Mouse (Mus musculus): ENCODE measurements around the gene Crispld2.

Gene Crispld2

DNA sequence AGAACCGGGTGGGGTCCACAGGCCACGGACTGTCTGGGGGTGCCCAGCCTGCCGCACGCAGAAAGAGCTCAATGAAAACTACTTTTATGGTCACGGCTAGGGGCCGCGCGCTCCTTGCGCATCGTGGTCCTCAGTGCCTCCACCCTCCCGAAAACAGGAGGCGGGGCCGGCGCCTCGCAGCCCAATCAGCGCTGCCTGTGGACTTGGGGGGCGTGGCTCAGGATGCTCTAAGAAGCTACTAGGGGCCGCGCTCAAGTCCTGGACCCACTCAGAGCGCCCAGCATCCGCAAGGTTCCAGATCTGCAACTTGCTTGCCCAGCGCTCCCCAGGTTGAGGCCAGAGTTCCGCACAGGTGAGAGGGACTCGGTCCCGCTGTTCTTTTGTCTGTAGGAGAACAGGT is at the start of gene Crispld2:
Crispld2 (plus strand) TSS at position 190 of the 400 bp plus-strand sequence.
- no peak for DNase-seq (ENCODE audit: low read depth)

DNA sequence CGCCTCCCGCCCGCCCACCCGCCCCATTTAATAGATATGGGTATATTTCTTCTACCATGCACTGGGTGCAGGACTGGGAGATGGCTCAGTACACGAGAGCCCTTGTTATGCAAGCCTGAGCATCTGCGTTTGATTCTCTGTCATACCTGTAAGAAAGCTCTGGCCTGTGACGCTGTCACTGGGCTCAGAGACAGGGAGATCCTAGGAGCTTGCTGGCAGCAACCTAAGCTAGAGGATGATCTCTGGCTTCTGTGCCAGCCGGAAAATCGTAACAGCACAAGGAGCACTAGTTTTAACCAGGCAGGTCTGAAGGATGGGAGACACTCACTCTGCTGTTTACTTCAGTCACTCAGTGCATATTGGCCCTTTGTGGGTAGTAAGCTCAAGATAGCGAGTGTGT is 48.6 kb upstream of the Crispld2 start:
- DNase-seq (ENCODE audit: low read depth) = no peak

DNA sequence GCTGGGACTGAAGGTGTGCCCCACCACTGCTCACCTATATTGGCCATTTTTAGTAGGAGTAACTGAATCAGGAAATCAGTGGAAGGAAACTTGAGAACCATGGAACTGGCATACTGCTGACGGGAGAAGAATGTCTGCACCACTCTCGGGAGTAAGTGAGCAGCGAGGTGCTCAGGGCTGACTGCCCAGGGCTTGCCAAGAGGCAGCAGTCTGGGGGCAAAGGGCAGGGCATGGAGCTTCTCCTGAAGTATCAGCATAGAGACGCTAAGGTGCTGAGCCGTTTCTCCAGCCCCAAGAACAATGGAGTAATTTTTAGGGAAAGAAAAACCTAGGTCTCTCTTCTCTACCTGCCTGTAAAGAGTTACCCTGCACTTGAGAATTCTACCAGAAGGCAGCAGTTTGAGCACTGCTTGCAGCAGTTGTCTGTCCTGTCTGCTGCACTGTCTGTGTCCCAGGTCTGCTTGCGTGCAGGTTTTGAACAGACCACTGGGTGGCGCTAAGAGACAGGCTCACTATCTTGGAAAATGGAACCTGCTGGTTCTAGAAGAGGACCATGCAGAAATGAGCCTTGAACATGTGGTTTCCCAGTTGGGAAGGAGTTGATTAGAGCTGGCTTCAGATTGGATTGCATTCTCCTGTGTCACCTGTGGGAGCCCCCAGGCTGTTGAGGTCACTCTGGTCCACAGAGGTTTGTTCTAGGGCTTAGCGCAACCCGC is 48.0 kb upstream of the Crispld2 start:
- peak; percentile 88 for DNase-seq (ENCODE audit: low read depth)

DNA sequence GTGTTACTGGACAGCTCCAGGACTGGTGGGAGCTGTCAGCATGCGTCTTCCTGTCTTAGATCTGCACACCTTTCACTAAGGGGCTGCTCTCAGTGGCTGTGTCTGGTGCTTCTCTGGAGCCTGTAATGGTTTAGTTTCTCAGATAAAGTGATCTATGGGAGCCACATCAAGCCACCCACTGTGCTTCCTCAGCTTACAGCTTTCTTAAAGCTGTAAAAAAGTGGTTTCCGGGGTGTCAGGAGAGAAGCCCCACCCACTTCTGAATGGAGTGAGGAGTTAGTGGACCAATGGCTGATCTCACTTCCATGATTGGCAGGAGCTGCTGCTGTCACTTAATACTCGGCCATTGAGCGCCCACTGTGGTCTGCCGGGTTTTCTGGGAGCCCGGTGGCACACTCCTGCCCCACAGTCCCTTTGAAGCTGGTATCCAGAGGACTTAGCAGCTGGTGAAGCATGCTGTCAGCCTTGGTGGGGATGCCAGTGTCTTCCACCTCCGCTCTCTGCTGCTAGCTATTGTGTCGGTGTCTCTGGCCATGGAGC is 45.8 kb upstream of the Crispld2 start:
- DNase-seq (ENCODE audit: low read depth) = no peak

DNA sequence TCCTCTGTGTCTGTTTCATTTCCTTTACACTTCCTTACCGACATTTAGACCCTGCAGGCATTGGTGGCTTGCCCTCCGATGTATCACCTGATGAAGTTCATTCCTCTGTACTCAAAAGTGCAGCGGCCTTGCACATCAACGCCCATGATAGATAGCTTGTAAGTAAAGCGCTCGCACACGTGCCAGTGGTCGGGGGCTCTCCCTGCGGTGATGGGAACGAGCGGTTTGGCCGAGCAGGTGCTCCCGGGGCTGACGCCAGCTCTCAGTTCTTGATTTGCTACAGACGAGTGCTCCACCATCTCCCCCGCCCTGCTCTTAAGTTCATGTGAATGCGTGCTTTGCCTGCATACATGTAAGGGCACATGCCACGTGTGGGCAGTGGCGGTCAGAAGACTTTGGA is 44.6 kb upstream of the Crispld2 start:
- no peak for DNase-seq (ENCODE audit: low read depth)

DNA sequence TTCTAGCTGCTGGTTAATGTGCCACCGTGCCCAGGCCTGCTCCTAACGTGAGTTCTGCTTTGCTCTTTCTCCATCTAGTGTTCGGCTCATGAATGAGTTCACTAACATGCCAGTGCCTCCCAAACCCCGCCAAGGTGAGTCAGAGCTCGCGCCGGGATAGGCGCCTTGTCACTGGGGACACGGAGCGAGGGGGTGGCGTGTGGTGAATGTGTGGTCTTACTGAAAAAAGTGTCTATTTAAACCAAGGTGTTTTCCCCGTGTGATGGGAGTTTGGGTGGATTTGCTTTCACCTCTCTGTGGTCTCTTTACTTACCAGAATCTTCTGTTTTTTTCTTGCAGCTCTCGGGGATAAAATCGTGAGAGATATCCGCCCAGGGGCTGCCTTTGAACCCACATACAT is 43.9 kb upstream of the Crispld2 start:
- DNase-seq (ENCODE audit: low read depth) = no peak

DNA sequence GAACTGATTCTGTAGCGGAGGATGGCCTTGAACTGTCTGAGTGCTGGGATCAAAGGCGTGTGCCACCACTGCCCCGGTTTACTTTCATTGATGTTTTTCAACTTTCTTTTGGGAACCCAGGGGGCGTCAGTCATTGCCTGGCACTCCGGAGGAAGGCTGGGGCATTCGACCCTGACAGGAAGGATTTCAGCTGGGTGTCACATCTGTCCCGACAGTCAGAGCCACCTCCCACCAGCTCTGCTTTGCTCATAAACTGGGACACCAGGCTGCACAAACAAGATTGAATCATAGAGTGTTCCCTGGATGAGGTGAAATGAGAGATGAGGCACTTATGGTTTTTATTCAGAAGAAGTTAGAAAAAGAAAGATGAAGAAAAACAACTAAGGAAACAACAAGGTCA is 40.0 kb upstream of the Crispld2 start:
- no peak for DNase-seq (ENCODE audit: low read depth)

DNA sequence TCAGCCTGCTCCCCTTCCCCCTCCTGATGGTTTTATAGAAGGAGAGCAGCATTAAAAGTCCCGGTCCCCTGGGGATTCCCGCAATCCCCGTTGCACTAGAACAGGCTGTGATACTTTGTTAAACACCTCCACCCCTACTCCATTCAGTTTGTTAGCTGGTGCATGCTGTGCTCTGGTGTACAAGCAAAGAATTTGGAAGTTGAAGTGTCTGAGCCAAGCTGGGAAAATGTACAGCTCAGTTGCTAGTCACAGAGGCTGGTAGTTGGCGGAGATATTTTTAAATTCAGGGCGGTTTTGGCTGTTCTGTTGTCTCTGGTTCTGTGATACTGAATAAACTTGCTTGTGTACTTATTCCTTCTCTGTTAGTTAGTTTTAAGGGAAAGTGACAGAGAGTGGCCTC is 39.5 kb upstream of the Crispld2 start:
- DNase-seq (ENCODE audit: low read depth) = no peak

DNA sequence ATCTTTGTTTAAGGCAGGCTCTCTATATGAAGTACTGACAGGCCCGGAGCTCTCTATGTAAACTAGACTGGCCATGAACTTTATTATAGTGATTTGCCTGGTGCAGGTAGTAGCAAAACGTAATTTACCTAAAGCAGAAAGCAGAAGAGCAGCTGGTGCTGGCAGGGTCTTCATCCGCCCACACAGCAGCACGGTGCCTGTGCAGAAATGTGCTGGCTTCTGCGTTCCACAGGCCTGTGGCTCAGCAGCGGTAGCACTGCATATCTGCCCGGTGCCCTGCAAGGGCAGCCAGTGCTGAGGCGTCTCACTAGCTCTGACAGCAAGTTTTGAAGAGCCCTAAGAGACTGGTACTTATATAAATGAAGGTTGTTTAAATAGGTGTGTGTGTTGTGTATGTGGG is 36.9 kb upstream of the Crispld2 start:
- DNase-seq (ENCODE audit: low read depth) = no peak

DNA sequence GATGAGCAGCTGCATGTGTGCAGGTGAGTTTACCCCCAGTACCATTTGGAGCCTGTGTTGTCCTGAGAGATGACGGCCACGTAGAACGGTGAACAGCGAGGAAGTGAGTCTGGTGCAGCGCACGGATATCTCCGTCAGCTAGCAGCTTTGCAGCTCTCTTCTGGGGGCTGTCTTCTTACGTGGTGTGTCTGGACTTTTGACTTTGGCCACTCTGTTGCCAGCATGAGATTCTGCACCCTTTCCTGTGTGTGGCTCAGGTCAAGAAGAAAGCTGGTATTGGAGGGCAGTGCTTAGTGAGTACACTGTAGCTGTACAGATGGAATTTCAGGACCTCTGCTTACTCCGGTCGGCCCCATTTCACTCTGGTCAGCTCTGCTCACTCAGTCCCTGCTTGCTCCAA is 34.2 kb upstream of the Crispld2 start:
- DNase-seq (ENCODE audit: low read depth) = no peak

DNA sequence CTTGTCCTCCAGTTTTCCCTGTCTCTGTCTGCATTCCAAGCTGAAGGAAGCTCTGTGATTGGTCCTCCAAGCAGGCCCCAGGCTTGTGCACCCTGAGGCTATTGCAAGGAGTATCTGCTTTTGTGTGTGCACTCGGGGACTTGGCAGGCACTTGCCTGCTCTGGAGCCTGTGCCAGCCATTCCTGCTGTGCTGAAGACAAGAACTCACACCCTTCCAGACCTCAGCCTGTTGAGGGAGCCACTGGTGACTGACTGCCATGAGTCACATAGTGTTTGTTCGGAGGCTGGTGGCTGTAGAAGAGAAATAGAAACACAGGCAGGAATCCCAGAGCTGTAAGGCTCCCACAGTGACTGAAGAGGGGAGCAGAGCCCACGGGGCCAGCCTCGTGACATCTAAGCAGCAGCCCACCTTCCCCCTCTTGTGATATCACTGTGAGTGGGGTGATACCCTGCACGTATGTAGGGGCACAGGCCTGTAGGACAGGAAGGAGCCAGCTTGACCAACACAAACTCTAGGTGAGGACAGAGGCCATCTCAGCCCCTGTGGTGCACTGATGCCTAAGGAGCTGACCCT is 31.6 kb upstream of the Crispld2 start:
- peak; percentile 91 for DNase-seq (ENCODE audit: low read depth)

DNA sequence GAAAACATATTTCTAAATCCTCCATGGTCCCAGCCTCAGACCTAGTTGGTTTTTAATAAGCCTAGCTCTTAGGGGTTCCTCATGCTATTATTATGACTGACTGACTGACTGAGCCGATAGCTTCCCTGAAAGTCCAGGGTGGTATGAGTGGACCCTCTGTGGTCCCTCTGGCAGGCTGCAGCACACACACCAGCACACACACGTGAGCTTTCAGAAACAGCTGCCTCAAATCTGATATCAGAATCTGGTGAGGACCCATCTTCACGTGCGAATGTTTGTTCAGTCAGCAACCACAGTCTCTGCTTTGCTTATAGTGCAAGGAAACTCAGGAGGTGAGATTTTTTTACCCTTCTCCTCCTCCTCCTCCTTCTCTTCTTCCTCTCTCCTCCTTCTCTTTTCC is 27.4 kb upstream of the Crispld2 start:
- DNase-seq (ENCODE audit: low read depth) = no peak

DNA sequence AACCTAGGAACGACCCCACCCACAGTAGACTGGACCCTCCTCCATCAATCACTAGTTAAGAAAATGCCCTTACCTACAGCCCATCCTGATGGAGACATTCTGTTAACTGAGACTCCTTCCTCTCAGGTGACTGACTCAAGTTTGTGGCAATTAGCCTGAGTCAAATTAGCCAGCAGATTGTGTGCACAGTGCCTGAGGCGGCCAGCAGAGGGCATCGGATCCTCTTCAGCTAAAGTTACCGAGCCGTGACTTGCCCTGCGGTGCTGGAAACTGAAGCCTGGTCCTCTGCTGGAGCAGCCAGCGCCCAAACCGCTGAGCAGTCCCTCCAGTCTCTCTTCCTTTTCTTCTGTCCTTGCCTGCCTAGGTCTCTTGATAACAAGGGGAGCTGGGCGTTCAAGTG is 24.8 kb upstream of the Crispld2 start:
- no peak for DNase-seq (ENCODE audit: low read depth)

DNA sequence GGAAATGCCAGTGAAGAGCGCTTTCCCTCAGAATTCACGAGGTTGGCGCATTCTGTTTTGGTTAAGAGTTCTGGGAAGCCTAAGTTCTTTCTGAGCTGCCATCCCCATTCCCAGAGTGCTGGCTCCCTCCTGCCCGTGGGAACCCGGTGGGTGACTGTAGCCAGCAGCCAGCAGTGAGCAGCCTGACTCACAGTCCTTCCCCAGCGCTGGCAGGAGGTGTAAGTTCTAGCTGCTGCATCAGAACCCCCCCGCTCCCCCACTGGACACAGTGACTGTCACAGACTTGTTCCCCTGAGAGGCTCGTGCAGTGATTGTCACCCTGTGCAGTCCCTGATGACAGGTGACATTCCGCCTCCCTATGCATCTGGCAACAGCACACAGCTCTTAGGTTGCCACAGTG is 22.1 kb upstream of the Crispld2 start:
- DNase-seq (ENCODE audit: low read depth) = peak; percentile 29

DNA sequence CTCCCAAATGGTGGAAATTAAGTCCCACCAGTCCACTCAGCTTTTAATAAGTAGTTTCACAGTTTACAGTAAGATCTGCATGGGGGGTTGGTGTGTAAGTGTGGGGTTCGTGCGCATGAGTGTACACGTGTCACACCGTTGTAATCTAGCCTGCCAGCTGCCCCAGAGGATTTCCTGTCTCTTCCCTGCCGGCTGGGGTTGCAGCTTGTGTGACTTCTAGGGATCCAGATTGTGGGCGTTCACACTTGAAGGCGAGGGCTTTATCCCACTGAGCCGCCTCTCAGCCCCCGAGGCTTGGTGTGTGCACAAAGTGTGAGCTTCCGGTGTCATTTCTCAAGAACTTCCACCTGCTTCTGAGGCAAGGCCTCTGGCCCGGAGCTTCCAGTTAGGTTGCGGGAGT is 19.7 kb upstream of the Crispld2 start:
- no peak for DNase-seq (ENCODE audit: low read depth)

DNA sequence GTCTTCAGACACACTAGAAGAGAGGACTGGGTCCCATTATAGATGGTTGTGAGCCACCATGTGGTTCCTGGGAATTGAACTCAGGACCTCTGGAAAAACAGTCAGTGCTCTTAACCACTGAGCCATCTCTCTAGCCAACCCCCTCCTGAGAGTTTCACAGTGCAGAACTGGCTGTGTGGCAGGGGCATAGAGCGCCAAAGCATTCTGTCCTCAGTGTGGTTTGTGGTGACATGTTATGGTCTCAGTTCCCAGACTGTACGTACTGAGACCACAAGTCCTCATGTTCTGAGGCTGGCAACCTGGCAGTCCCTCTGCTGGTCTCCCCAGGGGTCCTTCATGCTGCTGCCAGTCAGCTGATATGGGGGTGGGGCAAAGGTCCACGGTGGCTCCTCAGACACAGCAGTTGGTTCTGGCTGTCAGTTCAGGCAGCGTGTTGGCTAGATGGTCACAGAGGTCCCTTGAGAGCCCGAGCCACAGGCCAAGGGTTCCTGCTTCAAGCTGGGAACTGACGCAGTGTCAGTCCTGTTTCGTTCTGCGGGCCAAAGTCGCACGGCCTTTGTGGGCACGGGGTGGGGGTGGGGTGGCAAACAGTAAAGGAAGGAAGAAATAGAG is 13.4 kb upstream of the Crispld2 start:
- DNase-seq (ENCODE audit: low read depth) = no peak

DNA sequence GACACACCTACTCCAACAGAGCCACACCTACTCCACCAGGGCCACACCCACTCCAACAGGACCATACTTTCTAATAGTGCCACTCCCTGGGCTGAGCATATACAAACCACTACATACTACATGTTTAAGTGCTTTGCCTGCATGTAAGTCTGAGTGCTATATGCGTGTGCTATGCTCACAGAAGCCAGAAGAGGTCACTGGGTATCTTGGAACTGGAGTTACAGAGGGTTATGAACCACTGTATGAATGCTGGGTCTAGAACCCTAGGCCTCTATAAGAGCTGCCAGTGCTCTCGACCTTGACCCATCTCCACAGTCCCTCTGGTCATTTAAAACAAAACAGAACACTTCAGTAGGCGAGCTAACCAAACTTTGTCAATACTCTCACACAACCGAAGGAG is 11.0 kb upstream of the Crispld2 start:
- no peak for DNase-seq (ENCODE audit: low read depth)

DNA sequence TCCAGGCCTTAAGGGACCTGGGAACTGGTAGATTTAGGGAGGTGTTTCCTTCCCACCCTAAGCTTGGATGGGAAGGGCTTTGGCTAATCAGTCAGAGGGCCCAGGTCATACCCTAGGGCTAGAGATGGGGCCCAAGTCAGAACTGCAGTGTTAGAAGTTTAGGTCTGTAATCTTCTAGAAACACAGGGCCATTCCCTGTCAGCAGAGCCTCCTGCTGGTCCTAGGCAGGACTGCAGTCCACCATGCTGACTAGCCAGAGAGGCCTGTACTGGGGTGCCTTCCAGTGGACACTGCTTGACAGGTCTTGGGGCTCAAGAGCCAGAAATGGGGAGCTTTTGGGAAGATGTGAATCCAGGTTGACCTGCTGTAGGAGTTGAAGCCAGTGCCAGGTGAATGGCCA is 8.2 kb upstream of the Crispld2 start:
- DNase-seq (ENCODE audit: low read depth) = peak; percentile 60

DNA sequence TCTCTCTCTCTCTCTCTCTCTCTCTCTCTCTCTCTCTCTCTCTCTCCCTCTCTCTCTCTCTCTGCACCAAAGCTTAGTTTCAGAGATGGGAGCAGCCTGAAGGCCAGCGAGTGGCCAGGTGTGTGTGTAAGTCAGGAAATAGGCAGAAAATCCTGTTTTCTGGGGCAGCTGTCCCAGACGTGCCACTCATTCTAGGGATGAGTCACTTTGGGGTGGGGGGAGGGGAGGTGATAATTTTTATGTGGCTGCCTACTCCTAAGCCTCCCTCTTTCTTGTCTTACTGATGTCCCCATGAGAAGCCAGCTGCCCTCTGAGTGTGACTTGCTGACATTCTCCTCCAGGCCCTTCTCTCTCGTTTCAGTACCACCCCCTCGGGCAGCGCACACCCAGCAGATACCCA is 6.1 kb upstream of the Crispld2 start:
- DNase-seq (ENCODE audit: low read depth) = peak; percentile 64

DNA sequence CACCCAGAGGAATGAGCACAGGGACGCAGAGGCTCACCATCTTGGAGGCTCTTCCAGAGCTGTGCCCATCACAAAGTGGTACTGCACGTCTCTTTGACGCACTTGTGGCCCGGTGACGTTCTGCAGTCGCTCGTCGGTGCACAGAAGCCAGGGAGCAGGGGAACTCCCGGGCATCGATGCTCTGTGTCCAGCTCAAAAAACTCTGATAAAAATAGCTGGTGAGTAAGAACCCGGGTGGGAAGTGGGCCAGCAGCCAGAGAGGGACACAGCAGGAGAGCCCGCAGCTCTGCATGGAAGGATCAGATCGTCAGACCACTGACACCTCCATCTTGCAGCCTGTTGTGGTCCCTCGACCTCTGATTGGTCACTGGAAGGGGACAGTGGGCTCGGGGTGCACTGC is 4.2 kb upstream of the Crispld2 start:
- DNase-seq (ENCODE audit: low read depth) = peak; percentile 77

DNA sequence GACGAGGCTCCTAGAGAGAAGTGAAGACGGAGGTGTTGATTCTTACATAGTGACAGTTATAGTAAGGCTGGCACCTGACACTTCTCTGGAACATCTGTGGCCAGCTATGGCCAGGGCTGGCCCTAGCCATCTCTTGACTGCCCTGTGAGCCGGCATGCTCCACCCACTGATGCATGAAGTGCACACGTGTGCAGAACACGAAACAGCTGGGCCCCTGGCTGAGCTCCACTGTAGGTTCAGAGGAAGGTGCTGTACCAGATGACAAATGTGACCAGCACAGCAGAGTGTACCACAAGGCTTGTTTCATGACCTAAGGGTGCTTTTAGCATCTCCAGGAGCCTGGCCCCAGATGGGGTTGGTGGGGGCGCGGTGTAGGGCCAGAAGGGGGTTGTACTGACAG is 1.9 kb downstream of the Crispld2 start:
- DNase-seq (ENCODE audit: low read depth) = peak; percentile 61

DNA sequence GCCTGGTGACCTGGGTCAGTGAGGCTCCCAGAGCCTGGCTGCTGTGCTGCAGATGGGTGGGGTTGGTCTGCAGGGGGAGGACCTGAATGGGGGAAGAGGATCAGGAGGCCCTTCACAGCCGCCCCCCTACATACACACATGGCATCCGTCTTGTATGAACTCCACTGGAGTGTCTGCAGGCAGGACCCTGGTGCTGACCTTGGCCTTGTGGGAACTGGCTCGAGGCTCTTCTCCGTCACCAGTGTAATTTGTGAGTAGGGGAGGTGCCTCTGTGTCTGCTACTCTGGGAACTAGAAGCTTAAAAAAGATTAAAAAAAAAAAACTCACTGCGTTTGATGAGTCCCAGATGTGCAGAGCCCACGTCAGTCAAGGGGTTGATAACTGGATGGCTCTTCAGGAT is 2.3 kb downstream of the Crispld2 start:
- DNase-seq (ENCODE audit: low read depth) = peak; percentile 41

DNA sequence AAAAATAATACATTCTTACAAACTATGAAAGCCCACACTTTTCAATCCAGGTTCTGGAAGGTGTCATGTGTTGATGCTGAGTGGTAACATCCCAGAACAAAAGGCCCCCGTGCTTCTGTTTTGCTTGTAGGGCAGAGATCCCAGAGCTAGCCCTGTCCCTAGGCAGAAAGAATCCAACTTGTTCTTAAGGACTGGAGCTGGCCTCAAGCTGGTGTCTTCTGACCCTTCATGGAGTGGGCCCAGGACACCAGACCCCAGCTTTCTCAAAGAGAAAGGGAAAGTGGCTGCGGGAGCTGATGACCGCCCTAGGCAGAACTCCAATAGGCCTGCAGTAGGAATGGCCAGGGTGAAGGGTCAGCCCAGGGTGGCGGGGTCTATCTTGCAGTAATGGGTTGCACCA is 5.0 kb downstream of the Crispld2 start:
- no peak for DNase-seq (ENCODE audit: low read depth)

DNA sequence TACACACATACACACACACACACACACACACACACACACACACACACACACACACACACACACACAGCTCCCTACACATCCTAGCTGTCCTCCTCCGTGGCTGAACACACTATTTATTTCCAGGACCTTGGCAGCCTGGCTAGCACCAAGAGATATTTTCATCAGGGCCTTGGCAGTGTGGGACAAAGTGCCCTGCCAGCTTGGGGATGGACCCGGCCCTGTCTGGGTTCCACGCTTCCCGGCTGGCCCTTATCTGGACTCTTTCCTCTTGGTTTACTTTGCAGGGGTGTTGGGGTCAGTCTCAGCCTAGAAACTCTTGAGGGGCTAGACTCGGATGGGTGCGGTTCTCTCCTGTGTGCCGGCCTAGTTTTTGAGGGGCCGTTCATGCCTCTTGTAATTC is 8.2 kb downstream of the Crispld2 start:
- DNase-seq (ENCODE audit: low read depth) = no peak

Data from NIH3T3 (cell line).